Mouse (Mus musculus): Measurements from ENCODE around the gene Ankrd27. TPM values are rescaled to one million over a fixed set of nuclear protein-coding genes. Genes with fewer than 3 reads are reported as not detected.

Ankrd27 gene
- 35.7 and 38.9 TPM in 2 replicates for polyA plus RNA-seq (2015; fragmentation: Nextera tagmentation; extraction: Ambion mirVana)

GRCm38 (mm10) chr7:35586055-35586905 lies at the start of gene Ankrd27:
TSS of gene Ankrd27 (plus strand) at chr7:35586244.
- H3K4me2 ChIP-seq (ENCODE audit: low read length) = peak within 1 kb of the TSS; percentile 99
- peak; percentile 99 for ATAC-seq
- peak within 1 kb of the TSS; percentile 70 for H3K9ac ChIP-seq (replicated peaks; ENCODE audit: low read depth, low read length)
- H3K9me3 ChIP-seq (ENCODE audit: control insufficient read depth, low read length) = no peaks in the 10 kb centered on the region
- H3K36me3 ChIP-seq (ENCODE audit: control insufficient read depth, insufficient read depth) = no peaks in the 10 kb centered on the region
- H3K4me1 ChIP-seq (replicated peaks; ENCODE audit: control insufficient read depth, insufficient read depth, low read length) = peaks cover 41% of the 10 kb centered on the region
- peak within 1 kb of the TSS; percentile 37; the same call in 1 of the 2 replicates for H3K27ac ChIP-seq (ENCODE audit: low read length)
- H3K4me3 ChIP-seq (replicated peaks; ENCODE audit: low read length) = peak within 1 kb of the TSS; percentile 77
- under 1% methylated on average over 49 of the region's 49 CpGs for WGBS
- H3K27me3 ChIP-seq (replicated peaks; ENCODE audit: control insufficient read depth, insufficient read depth, low read length) = peaks cover 28% of the 10 kb centered on the region

GRCm38 (mm10) chr7:35537562-35537961 lies 48.5 kb upstream of the Ankrd27 start, which contains the start of gene Tdrd12:
TSS of gene Tdrd12 (minus strand) at chr7:35537745.
- Histone ChIP-seq H3K4me2 (ENCODE audit: low read length) (no peak within 1 kb of the TSS), H3K9ac (replicated peaks; ENCODE audit: low read depth, low read length) (no peak within 1 kb of the TSS), H3K9me3 (ENCODE audit: control insufficient read depth, low read length) (no peaks in the 10 kb centered on the region), H3K36me3 (ENCODE audit: control insufficient read depth, insufficient read depth) (no peaks in the 10 kb centered on the region), H3K27ac (ENCODE audit: low read length) (no peak within 1 kb of the TSS), H3K4me1 (replicated peaks; ENCODE audit: control insufficient read depth, insufficient read depth, low read length) (no peaks in the 10 kb centered on the region), H3K4me3 (replicated peaks; ENCODE audit: low read length) (no peak within 1 kb of the TSS), H3K27me3 (replicated peaks; ENCODE audit: control insufficient read depth, insufficient read depth, low read length) (no peaks in the 10 kb centered on the region)
- ATAC-seq = no peak
- WGBS = 93% methylated on average over 17 of the region's 17 CpGs

GRCm38 (mm10) chr7:35545881-35546280 lies 40.2 kb upstream of the Ankrd27 start:
- peak; percentile 75 for ATAC-seq
- Histone ChIP-seq H3K4me1 (replicated peaks; ENCODE audit: control insufficient read depth, insufficient read depth, low read length) (no peaks in the 10 kb centered on the region), H3K4me3 (replicated peaks; ENCODE audit: low read length) (no peak overlapping the region), H3K27me3 (replicated peaks; ENCODE audit: control insufficient read depth, insufficient read depth, low read length) (no peaks in the 10 kb centered on the region), H3K27ac (ENCODE audit: low read length) (no peak overlapping the region), H3K9ac (replicated peaks; ENCODE audit: low read depth, low read length) (no peak overlapping the region), H3K9me3 (ENCODE audit: control insufficient read depth, low read length) (no peaks in the 10 kb centered on the region), H3K36me3 (ENCODE audit: control insufficient read depth, insufficient read depth) (peaks cover 15% of the 10 kb centered on the region), H3K4me2 (ENCODE audit: low read length) (no peak overlapping the region)
- WGBS = 32% methylated on average over 4 of the region's 4 CpGs

- peak overlapping the region; percentile 66 for H3K4me3 ChIP-seq (replicated peaks; ENCODE audit: low read length)
- peaks cover 9% of the 10 kb centered on the region for H3K36me3 ChIP-seq (ENCODE audit: control insufficient read depth, insufficient read depth)
- no peaks in the 10 kb centered on the region for H3K27me3 ChIP-seq (replicated peaks; ENCODE audit: control insufficient read depth, insufficient read depth, low read length)
- H3K27ac ChIP-seq (ENCODE audit: low read length) = no peak overlapping the region
- 65% methylated on average over 10 of the region's 10 CpGs for WGBS
- H3K9me3 ChIP-seq (ENCODE audit: control insufficient read depth, low read length) = no peaks in the 10 kb centered on the region
- peaks cover 12% of the 10 kb centered on the region for H3K4me1 ChIP-seq (replicated peaks; ENCODE audit: control insufficient read depth, insufficient read depth, low read length)
- ATAC-seq = no peak
- H3K9ac ChIP-seq (replicated peaks; ENCODE audit: low read depth, low read length) = no peak overlapping the region
- H3K4me2 ChIP-seq (ENCODE audit: low read length) = peak overlapping the region; percentile 97
Measured at GRCm38 (mm10) chr7:35553751-35554604, 32.1 kb upstream of the Ankrd27 start.

GRCm38 (mm10) chr7:35554605-35555175 lies 31.4 kb upstream of the Ankrd27 start:
- Histone ChIP-seq H3K4me3 (replicated peaks; ENCODE audit: low read length) (peak overlapping the region; percentile 66), H3K4me2 (ENCODE audit: low read length) (peak overlapping the region; percentile 97), H3K4me1 (replicated peaks; ENCODE audit: control insufficient read depth, insufficient read depth, low read length) (peaks cover 12% of the 10 kb centered on the region), H3K9ac (replicated peaks; ENCODE audit: low read depth, low read length) (peak overlapping the region; percentile 84), H3K36me3 (ENCODE audit: control insufficient read depth, insufficient read depth) (peaks cover 5% of the 10 kb centered on the region), H3K9me3 (ENCODE audit: control insufficient read depth, low read length) (no peaks in the 10 kb centered on the region), H3K27me3 (replicated peaks; ENCODE audit: control insufficient read depth, insufficient read depth, low read length) (no peaks in the 10 kb centered on the region), H3K27ac (ENCODE audit: low read length) (peak overlapping the region; percentile 87)
- WGBS = 3% methylated on average over 28 of the region's 28 CpGs
- ATAC-seq = peak; percentile 60

- ATAC-seq = peak; percentile 95
- H3K9ac ChIP-seq (replicated peaks; ENCODE audit: low read depth, low read length) = peak overlapping the region; percentile 84
- peak overlapping the region; percentile 66 for H3K4me3 ChIP-seq (replicated peaks; ENCODE audit: low read length)
- WGBS = under 1% methylated on average over 93 of the region's 93 CpGs
- peak overlapping the region; percentile 87 for H3K27ac ChIP-seq (ENCODE audit: low read length)
- H3K9me3 ChIP-seq (ENCODE audit: control insufficient read depth, low read length) = no peaks in the 10 kb centered on the region
- peaks cover under 1% of the 10 kb centered on the region for H3K36me3 ChIP-seq (ENCODE audit: control insufficient read depth, insufficient read depth)
- H3K4me2 ChIP-seq (ENCODE audit: low read length) = peak overlapping the region; percentile 97
- no peaks in the 10 kb centered on the region for H3K27me3 ChIP-seq (replicated peaks; ENCODE audit: control insufficient read depth, insufficient read depth, low read length)
- H3K4me1 ChIP-seq (replicated peaks; ENCODE audit: control insufficient read depth, insufficient read depth, low read length) = peaks cover 12% of the 10 kb centered on the region
Measured at GRCm38 (mm10) chr7:35555224-35556204, 30.5 kb upstream of the Ankrd27 start.

- Histone ChIP-seq H3K4me1 (replicated peaks; ENCODE audit: control insufficient read depth, insufficient read depth, low read length) (peaks cover 12% of the 10 kb centered on the region), H3K4me3 (replicated peaks; ENCODE audit: low read length) (peak within 1 kb of the TSS; percentile 66), H3K27me3 (replicated peaks; ENCODE audit: control insufficient read depth, insufficient read depth, low read length) (no peaks in the 10 kb centered on the region), H3K36me3 (ENCODE audit: control insufficient read depth, insufficient read depth) (no peaks in the 10 kb centered on the region), H3K9me3 (ENCODE audit: control insufficient read depth, low read length) (no peaks in the 10 kb centered on the region), H3K27ac (ENCODE audit: low read length) (peak within 1 kb of the TSS; percentile 87), H3K9ac (replicated peaks; ENCODE audit: low read depth, low read length) (peak within 1 kb of the TSS; percentile 84), H3K4me2 (ENCODE audit: low read length) (peak within 1 kb of the TSS; percentile 97)
- ATAC-seq = no peak
- WGBS = 61% methylated on average over 4 of the region's 4 CpGs
Measured at GRCm38 (mm10) chr7:35556205-35556603, 29.8 kb upstream of the Ankrd27 start, which contains the start of gene Nudt19. TSS of gene Nudt19 (minus strand) at chr7:35556304.

GRCm38 (mm10) chr7:35556905-35557304 lies 29.1 kb upstream of the Ankrd27 start:
- no peak for ATAC-seq
- WGBS = 88% methylated on average over 5 of the region's 5 CpGs
- Histone ChIP-seq H3K9me3 (ENCODE audit: control insufficient read depth, low read length) (no peaks in the 10 kb centered on the region), H3K27ac (ENCODE audit: low read length) (no peak overlapping the region), H3K36me3 (ENCODE audit: control insufficient read depth, insufficient read depth) (no peaks in the 10 kb centered on the region), H3K27me3 (replicated peaks; ENCODE audit: control insufficient read depth, insufficient read depth, low read length) (no peaks in the 10 kb centered on the region), H3K4me1 (replicated peaks; ENCODE audit: control insufficient read depth, insufficient read depth, low read length) (peaks cover 12% of the 10 kb centered on the region), H3K9ac (replicated peaks; ENCODE audit: low read depth, low read length) (no peak overlapping the region), H3K4me2 (ENCODE audit: low read length) (no peak overlapping the region), H3K4me3 (replicated peaks; ENCODE audit: low read length) (no peak overlapping the region)
